ENCODE assay signal across 8 mouse cellular contexts in genomic region chr1:135147702-135148058, GRCm38 (mm10). TPM values are rescaled to one million over a fixed set of nuclear protein-coding genes. Genes with fewer than 3 reads are reported as not detected.
DNase-seq lines count a peak whose midpoint lies in the region; ATAC-seq and TF ChIP-seq lines count a peak whose summit lies in the region.

No protein-coding gene starts in this region.

- H3K27me3 ChIP-seq in heart, embryonic 11.5 days (ENCODE audit: control insufficient read depth, insufficient read depth, low read length): peaks cover 24% of the 10 kb centered on the region
- H3K27me3 ChIP-seq in ES-Bruce4 (ENCODE audit: control insufficient read depth, insufficient read depth, low read length, poor library complexity, severe bottlenecking): no peaks in the 10 kb centered on the region

- no peak for TF ChIP-seq EP300 in ES-Bruce4 (IDR thresholded peaks at IDR 0.05; ENCODE audit: insufficient read depth, low read depth, low read length)

- no peaks in the 10 kb centered on the region for H3K9me3 ChIP-seq in heart, embryonic 11.5 days (replicated peaks; ENCODE audit: control insufficient read depth, low read length)
- no peaks in the 10 kb centered on the region for H3K9me3 ChIP-seq in ES-Bruce4 (replicated peaks; ENCODE audit: control insufficient read depth, insufficient read depth, low read length, poor library complexity, severe bottlenecking)

- H3K27ac ChIP-seq in heart, embryonic 11.5 days (ENCODE audit: low read depth, low read length): peak overlapping the region; percentile 84
- peak overlapping the region; percentile 17; the same call in 1 of the 2 replicates for H3K27ac ChIP-seq in ES-Bruce4 (ENCODE audit: insufficient read depth, low read length)

- ATAC-seq in heart, embryonic 11.5 days (replicated peaks; ENCODE audit: insufficient number of reproducible peaks, low FRiP score, low TSS enrichment): no peak
- peak; percentile 68 for ATAC-seq in granulocyte monocyte progenitor cell, adult 5-6 weeks (replicated peaks; ENCODE audit: poor library complexity, severe bottlenecking)
- ATAC-seq in megakaryocyte, adult 5-6 weeks (ENCODE audit: poor library complexity, severe bottlenecking): peak; percentile 71

- H3K4me1 ChIP-seq in heart, embryonic 11.5 days (ENCODE audit: control insufficient read depth, insufficient read depth, low read length): peaks cover 4% of the 10 kb centered on the region
- no peaks in the 10 kb centered on the region for H3K4me1 ChIP-seq in ES-Bruce4 (ENCODE audit: control insufficient read depth, insufficient read depth, low read length)

- no peak for DNase-seq in heart, postnatal 4 days
- DNase-seq in ovary, postnatal 10 days (ENCODE audit: low spot score): no peak
- no peak for DNase-seq in cerebellum, adult 11 months
- DNase-seq in left cerebral cortex, postnatal 36 days (ENCODE audit: low spot score in 2 of 2): no peak

- H3K4me3 ChIP-seq in heart, embryonic 11.5 days (ENCODE audit: low read depth, low read length): peak overlapping the region; percentile 91
- peak overlapping the region; percentile 90 for H3K4me3 ChIP-seq in ES-Bruce4 (ENCODE audit: low read depth, low read length)

- H3K9ac ChIP-seq in heart, embryonic 11.5 days (ENCODE audit: low read depth, low read length): peak overlapping the region; percentile 92
- peak overlapping the region; percentile 73 for H3K9ac ChIP-seq in ES-Bruce4 (ENCODE audit: low read depth, poor library complexity, severe bottlenecking)

- peak overlapping the region; percentile 93 for H3K4me2 ChIP-seq in heart, embryonic 11.5 days

- TF ChIP-seq CTCF in ES-Bruce4 (IDR thresholded peaks at IDR 0.05; ENCODE audit: low read depth, low read length): no peak

- TF ChIP-seq POLR2A in ES-Bruce4 (IDR thresholded peaks at IDR 0.05; ENCODE audit: insufficient read depth, low read length): no peak

- intact Hi-C loops in left cerebral cortex, postnatal 36 days (cut with DNase I): no loop called here

- no peaks in the 10 kb centered on the region for H3K36me3 ChIP-seq in heart, embryonic 11.5 days (ENCODE audit: control insufficient read depth, insufficient read depth, low read length)
- H3K36me3 ChIP-seq in ES-Bruce4 (ENCODE audit: control insufficient read depth, insufficient read depth, low read length, poor library complexity, severe bottlenecking): no peaks in the 10 kb centered on the region

- 2% methylated on average over 7 of the region's 7 CpGs for WGBS in heart, embryonic 11.5 days (ENCODE audit: insufficient replicate concordance)

RNA-seq across cellular contexts. Expression of gene Arl8a, which starts 1.1 kb away (rescaled TPM):
- polyA plus RNA-seq in heart, embryonic 11.5 days (2014; fragmentation: Nextera tagmentation; extraction: Ambion mirVana): 27.7 and 29.7 TPM in 2 replicates
- 10 to 100 TPM; 33.5 to 36.8 TPM for total RNA-seq in heart, postnatal 4 days (2021)
- polyA plus RNA-seq in ES-Bruce4 (2011; ENCODE audit: insufficient read depth, insufficient read length, low read depth, missing spikeins): 94.4 and 106 TPM in 2 replicates
- 35.6 and 48.5 TPM in 2 replicates for total RNA-seq in granulocyte monocyte progenitor cell, adult 5-6 weeks (2014; fragmentation: Nextera tagmentation)
- total RNA-seq in granulocyte monocyte progenitor cell, adult 5-6 weeks (2017): 18.3 and 20.3 TPM in 2 replicates
- total RNA-seq in megakaryocyte, adult 5-6 weeks (2015): 83.3 and 93.2 TPM in 2 replicates
- 37.1 and 49.1 TPM in 2 replicates for total RNA-seq in megakaryocyte, adult 5-6 weeks (2017)
- 100 to 1,000 TPM; 252 to 292 TPM for total RNA-seq in left cerebral cortex, postnatal 36 days (2021)

RNA-seq across cellular contexts. Expression of gene Ptpn7, which starts 15.2 kb away (rescaled TPM):
- 1.2 and 2.0 TPM in 2 replicates for polyA plus RNA-seq in heart, embryonic 11.5 days (2014; fragmentation: Nextera tagmentation; extraction: Ambion mirVana)
- total RNA-seq in heart, postnatal 4 days (2021): under 1 TPM; 0.47 to 0.52 TPM
- polyA plus RNA-seq in ES-Bruce4 (2011; ENCODE audit: insufficient read depth, insufficient read length, low read depth, missing spikeins): 1.5 and 1.8 TPM in 2 replicates
- 133 and 146 TPM in 2 replicates for total RNA-seq in granulocyte monocyte progenitor cell, adult 5-6 weeks (2014; fragmentation: Nextera tagmentation)
- 101 and 112 TPM in 2 replicates for total RNA-seq in granulocyte monocyte progenitor cell, adult 5-6 weeks (2017)
- total RNA-seq in megakaryocyte, adult 5-6 weeks (2015): 25.5 and 29.5 TPM in 2 replicates
- 49.7 and 54.2 TPM in 2 replicates for total RNA-seq in megakaryocyte, adult 5-6 weeks (2017)
- under 1 TPM; 0.35 to 0.59 TPM for total RNA-seq in left cerebral cortex, postnatal 36 days (2021)

RNA-seq across cellular contexts. Expression of gene Gpr37l1, which starts 19.8 kb away (rescaled TPM):
- polyA plus RNA-seq in heart, embryonic 11.5 days (2014; fragmentation: Nextera tagmentation; extraction: Ambion mirVana): not detected in 2 replicates
- total RNA-seq in heart, postnatal 4 days (2021): under 1 TPM in 1 of 2 experiments, not detected in 1; 0.18 TPM
- polyA plus RNA-seq in ES-Bruce4 (2011; ENCODE audit: insufficient read depth, insufficient read length, low read depth, missing spikeins): not detected in 2 replicates
- not detected in 2 replicates for total RNA-seq in granulocyte monocyte progenitor cell, adult 5-6 weeks (2014; fragmentation: Nextera tagmentation)
- total RNA-seq in granulocyte monocyte progenitor cell, adult 5-6 weeks (2017): not detected in 2 replicates
- total RNA-seq in megakaryocyte, adult 5-6 weeks (2015): not detected in 2 replicates
- not detected in 2 replicates for total RNA-seq in megakaryocyte, adult 5-6 weeks (2017)
- total RNA-seq in left cerebral cortex, postnatal 36 days (2021): 100 to 1,000 TPM; 173 to 208 TPM

RNA-seq across cellular contexts. Expression of gene Lgr6, which starts 42.6 kb away (rescaled TPM):
- 1.0 and 1.4 TPM in 2 replicates for polyA plus RNA-seq in heart, embryonic 11.5 days (2014; fragmentation: Nextera tagmentation; extraction: Ambion mirVana)
- 1 to 10 TPM; 8.6 to 9.4 TPM for total RNA-seq in heart, postnatal 4 days (2021)
- 0.26 and 0.81 TPM in 2 replicates for polyA plus RNA-seq in ES-Bruce4 (2011; ENCODE audit: insufficient read depth, insufficient read length, low read depth, missing spikeins)
- total RNA-seq in granulocyte monocyte progenitor cell, adult 5-6 weeks (2014; fragmentation: Nextera tagmentation): not detected in 2 replicates
- total RNA-seq in granulocyte monocyte progenitor cell, adult 5-6 weeks (2017): 0.04 TPM in 1 of 2 replicates, not detected in the other
- total RNA-seq in megakaryocyte, adult 5-6 weeks (2015): not detected in 2 replicates
- total RNA-seq in megakaryocyte, adult 5-6 weeks (2017): not detected in 2 replicates
- 1 to 10 TPM; 1.6 to 1.7 TPM for total RNA-seq in left cerebral cortex, postnatal 36 days (2021)

Comparison
In these comparisons a context has a peak if more than half of its experiments do, and no peak if none do; other contexts are left out.
1. RNA of gene Ptpn7, which starts 15.2 kb away (total RNA-seq): 101 to 146 TPM in granulocyte monocyte progenitor cell, adult 5-6 weeks and 25.5 to 54.2 TPM in megakaryocyte, adult 5-6 weeks; 0.35 to 0.59 TPM in left cerebral cortex, postnatal 36 days and 0.47 to 0.52 TPM in heart, postnatal 4 days; every median in the first group is over 10 times any median in the second.
2. RNA of gene Gpr37l1, which starts 19.8 kb away (total RNA-seq): 173 to 208 TPM in left cerebral cortex, postnatal 36 days; 0.18 TPM in heart, postnatal 4 days, not detected in granulocyte monocyte progenitor cell, adult 5-6 weeks and not detected in megakaryocyte, adult 5-6 weeks; every median in the first group is over 100 times any median in the second.